Mouse (Mus musculus) myocyte (in vitro differentiated cells): ENCODE data around the gene Iqsec2. TPM values are rescaled to one million over a fixed set of nuclear protein-coding genes. Genes with fewer than 3 reads are reported as not detected.

Source experiments
- H3K27me3 ChIP-seq: one replicate; pipeline ENCODE4 v1.6.1; 2011; ENCODE audit not compliant: control insufficient read depth, insufficient read depth, insufficient read length
- H3K36me3 ChIP-seq: one replicate; pipeline ENCODE4 v1.6.1; 2011; ENCODE audit not compliant: control insufficient read depth, insufficient read depth
- H3K4me2 ChIP-seq: one replicate; pipeline ENCODE4 v1.6.1; 2011; ENCODE audit warnings: low read depth, control low read depth
- H3K4me3 ChIP-seq: one replicate; pipeline ENCODE4 v1.5.1; 2011; ENCODE audit warnings: mild to moderate bottlenecking, control low read depth, moderate library complexity
- H3K79me2 ChIP-seq: one replicate; pipeline ENCODE4 v1.6.1; 2011; ENCODE audit not compliant: control insufficient read depth, insufficient read depth
- H3ac ChIP-seq: one replicate; pipeline ENCODE4 v1.6.1; 2011; ENCODE audit not compliant: control insufficient read depth, insufficient read length
- CEBPB ChIP-seq: IDR thresholded peaks from 2 replicates; pipeline ENCODE4 v1.6.1; 2011; ENCODE audit warnings: mild to moderate bottlenecking, moderate library complexity; ENCODE audit not compliant: poor library complexity, insufficient read depth, severe bottlenecking
- E2F4 ChIP-seq: IDR thresholded peaks from one replicate; pipeline ENCODE4 v1.6.1; 2011; ENCODE audit warnings: mild to moderate bottlenecking, control low read depth, moderate library complexity; ENCODE audit not compliant: insufficient read depth
- MAX ChIP-seq: IDR thresholded peaks from one replicate; pipeline ENCODE4 v1.6.1; 2011; ENCODE audit warnings: low read depth, mild to moderate bottlenecking, control low read depth
- MYOD1 ChIP-seq, 3 experiments: IDR thresholded peaks; one replicate each; pipeline ENCODE4 v1.6.1; 2011; ENCODE audit warnings: control low read depth in 2 of 3, low read depth in 2 of 3, mild to moderate bottlenecking in 2 of 3, moderate library complexity in 1 of 3; ENCODE audit not compliant: insufficient read length in 2 of 3, control insufficient read depth in 1 of 3
- MYOG ChIP-seq, 3 experiments: IDR thresholded peaks; one replicate each; pipeline ENCODE4 v1.6.1; 2011; ENCODE audit warnings: control low read depth in 2 of 3, low read depth in 2 of 3, mild to moderate bottlenecking in 2 of 3; ENCODE audit not compliant: insufficient read length in 2 of 3, control insufficient read depth in 1 of 3, insufficient read depth in 1 of 3
- POLR2A ChIP-seq: IDR thresholded peaks from one replicate; pipeline ENCODE4 v1.6.1; 2011; ENCODE audit warnings: low read depth, mild to moderate bottlenecking, control low read depth, moderate library complexity; ENCODE audit not compliant: insufficient read length
- POLR2AphosphoS2 ChIP-seq: IDR thresholded peaks from one replicate; pipeline ENCODE4 v1.6.1; 2011; ENCODE audit warnings: low read depth, control low read depth; ENCODE audit not compliant: insufficient read length
- REST ChIP-seq: IDR thresholded peaks from one replicate; pipeline ENCODE4 v1.6.1; 2011; ENCODE audit warnings: mild to moderate bottlenecking, control low read depth, moderate library complexity; ENCODE audit not compliant: insufficient read depth, insufficient read length
- SRF ChIP-seq: IDR thresholded peaks from one replicate; pipeline ENCODE4 v1.6.1; 2011; ENCODE audit warnings: low read depth; ENCODE audit not compliant: control insufficient read depth, insufficient read length
- TCF12 ChIP-seq: IDR thresholded peaks from one replicate; pipeline ENCODE4 v1.6.1; 2011; ENCODE audit warnings: mild to moderate bottlenecking, control low read depth; ENCODE audit not compliant: poor library complexity, insufficient read depth, severe bottlenecking
- TCF3 ChIP-seq: IDR thresholded peaks from one replicate; pipeline ENCODE4 v1.6.1; 2011; ENCODE audit warnings: low read depth, control low read depth; ENCODE audit not compliant: insufficient read length
- USF1 ChIP-seq: IDR thresholded peaks from one replicate; pipeline ENCODE4 v1.6.1; 2011; ENCODE audit warnings: low read depth, mild to moderate bottlenecking, control low read depth, moderate library complexity
- polyA plus RNA-seq: library from polyadenylated mRNA; unstranded; fragments of >200 nt; fragmentation: generic; extraction: Trizol; gene quantifications from one replicate; pipeline ENCODE4 v1.2.1, GENCODE M21; 2012; ENCODE audit warnings: missing spikeins

Gene Iqsec2
- polyA plus RNA-seq, 1 experiment = 11.2 TPM

- Histone ChIP-seq H3K27me3 (no peaks in the 10 kb centered on the region), H3K4me2 (no peak overlapping the region), H3K79me2 (no peaks in the 10 kb centered on the region), H3K36me3 (no peaks in the 10 kb centered on the region), H3K4me3 (no peak overlapping the region), H3ac (no peak overlapping the region)
- no peak for TF ChIP-seq TCF3
- TF ChIP-seq POLR2AphosphoS2 = no peak
- no peak for TF ChIP-seq CEBPB
- no peak for TF ChIP-seq TCF12
- no peak for TF ChIP-seq MAX
- TF ChIP-seq POLR2A = no peak
- no peak for TF ChIP-seq SRF
- no peak for TF ChIP-seq MYOD1 (IDR thresholded peaks at IDR 0.05; ENCODE audit: control insufficient read depth in 1 of 3, insufficient read length in 2 of 3, low read depth in 2 of 3)
- TF ChIP-seq USF1 = no peak
- no peak for TF ChIP-seq MYOG (IDR thresholded peaks at IDR 0.05; ENCODE audit: control insufficient read depth in 1 of 3, insufficient read depth in 1 of 3, insufficient read length in 2 of 3, low read depth in 2 of 3)
- TF ChIP-seq REST = no peak
- no peak for TF ChIP-seq E2F4
These were observed 61.4 kb downstream of the Iqsec2 start for GRCm38 (mm10) chrX:152205486-152205885.

- no peaks in the 10 kb centered on the region for H3K79me2 ChIP-seq
- no peak overlapping the region for H3K4me2 ChIP-seq
- no peak overlapping the region for H3K4me3 ChIP-seq
- H3K36me3 ChIP-seq = no peaks in the 10 kb centered on the region
- H3K27me3 ChIP-seq = no peaks in the 10 kb centered on the region
- no peak overlapping the region for H3ac ChIP-seq
- TF ChIP-seq TCF3 (no peak), REST (no peak), SRF (no peak), POLR2AphosphoS2 (no peak), POLR2A (no peak), MYOG (IDR thresholded peaks at IDR 0.05; ENCODE audit: control insufficient read depth in 1 of 3, insufficient read depth in 1 of 3, insufficient read length in 2 of 3, low read depth in 2 of 3) (no peak), MAX (no peak), USF1 (no peak)
These were observed 70.6 kb downstream of the Iqsec2 start for GRCm38 (mm10) chrX:152214703-152215102.

- H3K36me3 ChIP-seq = no peaks in the 10 kb centered on the region
- no peak overlapping the region for H3K4me2 ChIP-seq
- H3K27me3 ChIP-seq = no peaks in the 10 kb centered on the region
- H3K4me3 ChIP-seq = no peak overlapping the region
- H3ac ChIP-seq = no peak overlapping the region
- TF ChIP-seq E2F4 = no peak
- TF ChIP-seq MYOG (IDR thresholded peaks at IDR 0.05; ENCODE audit: control insufficient read depth in 1 of 3, insufficient read depth in 1 of 3, insufficient read length in 2 of 3, low read depth in 2 of 3) = no peak
- no peak for TF ChIP-seq USF1
- no peak for TF ChIP-seq TCF12
- TF ChIP-seq POLR2A = no peak
- TF ChIP-seq SRF = no peak
- TF ChIP-seq MYOD1 (IDR thresholded peaks at IDR 0.05; ENCODE audit: control insufficient read depth in 1 of 3, insufficient read length in 2 of 3, low read depth in 2 of 3) = no peak
- no peak for TF ChIP-seq CEBPB
- no peak for TF ChIP-seq MAX
- TF ChIP-seq POLR2AphosphoS2 = no peak
- no peaks in the 10 kb centered on the region for H3K79me2 ChIP-seq
These were observed 74.5 kb downstream of the Iqsec2 start for GRCm38 (mm10) chrX:152218529-152218928.

GRCm38 (mm10) chrX:152221721-152222120 is 77.7 kb downstream of the Iqsec2 start:
- Histone ChIP-seq H3K4me2 (no peak overlapping the region), H3K4me3 (no peak overlapping the region), H3ac (no peak overlapping the region), H3K36me3 (no peaks in the 10 kb centered on the region), H3K79me2 (no peaks in the 10 kb centered on the region), H3K27me3 (no peaks in the 10 kb centered on the region)
- TF ChIP-seq USF1 = no peak
- no peak for TF ChIP-seq REST
- no peak for TF ChIP-seq SRF
- no peak for TF ChIP-seq E2F4
- no peak for TF ChIP-seq TCF12
- no peak for TF ChIP-seq POLR2AphosphoS2

- no peaks in the 10 kb centered on the region for H3K27me3 ChIP-seq
- no peak for TF ChIP-seq MYOG (IDR thresholded peaks at IDR 0.05; ENCODE audit: control insufficient read depth in 1 of 3, insufficient read depth in 1 of 3, insufficient read length in 2 of 3, low read depth in 2 of 3)
- TF ChIP-seq TCF3 = no peak
- H3K36me3 ChIP-seq = no peaks in the 10 kb centered on the region
- H3K4me3 ChIP-seq = no peak overlapping the region
- H3ac ChIP-seq = no peak overlapping the region
- no peaks in the 10 kb centered on the region for H3K79me2 ChIP-seq
- no peak overlapping the region for H3K4me2 ChIP-seq
These were observed 78.2 kb downstream of the Iqsec2 start for GRCm38 (mm10) chrX:152222226-152222625.
